ENCODE assay signal across 14 mouse cellular contexts in genomic region chr8:116842678-116843077, GRCm38 (mm10).
"Had no signal": no experiment of that assay in that cellular context is flagged by ENCODE, and none has a peak within 500 bp of the region (broad histone marks: within the 10 kb centered on the region; RNA-seq: fewer than 3 reads in every experiment).

No protein-coding gene starts in this region.

- H3K36me3 ChIP-seq: limb, embryonic 10.5 days; liver, embryonic 15.5 days; midbrain, embryonic 10.5 days; neural tube, embryonic 15.5 days had no signal

- H3K4me3 ChIP-seq: left cerebral cortex, adult 2 months; limb, embryonic 10.5 days; liver, embryonic 15.5 days; midbrain, embryonic 10.5 days; myocyte; neural tube, embryonic 15.5 days had no signal

- H3K9me3 ChIP-seq: limb, embryonic 10.5 days; liver, embryonic 15.5 days; midbrain, embryonic 10.5 days; neural tube, embryonic 15.5 days had no signal

- H3K4me1 ChIP-seq: limb, embryonic 10.5 days; liver, embryonic 15.5 days; neural tube, embryonic 15.5 days had no signal

- H3K27me3 ChIP-seq: liver, embryonic 15.5 days; neural tube, embryonic 15.5 days had no signal

- H3K9ac ChIP-seq: liver, embryonic 15.5 days; neural tube, embryonic 15.5 days had no signal

- H3K4me2 ChIP-seq: liver, embryonic 11.5 days; liver, embryonic 15.5 days; neural tube, embryonic 15.5 days had no signal

- DNase-seq: lung, adult 2 months; lung, postnatal 36 days; midbrain, embryonic 14.5 days; right cerebral cortex, adult 18-20 months; thymus, postnatal 4 days had no signal

- H3K27ac ChIP-seq: left cerebral cortex, adult 2 months; limb, embryonic 10.5 days; liver, embryonic 15.5 days; midbrain, embryonic 10.5 days; neural tube, embryonic 15.5 days; stomach, postnatal 0 days had no signal

- ATAC-seq: lung, postnatal 0 days had no signal
